Mouse (Mus musculus) embryonic facial prominence, embryonic 15.5 days (tissue): Measurements from ENCODE around the gene Gm1043. TPM values are rescaled to one million over a fixed set of nuclear protein-coding genes. Genes with fewer than 3 reads are reported as not detected.

Source experiments
- ATAC-seq: fragments of 200-750 bp; cut with Nextera tagmentation; 2 replicates; pipeline ENCODE4 v1.8.0; 2017; ENCODE audit warnings: low read depth, moderate TSS enrichment; ENCODE audit not compliant: insufficient number of reproducible peaks, low FRiP score, low TSS enrichment
- H3K27ac ChIP-seq: fragments of 300-500 bp; sonication (generic); replicated peaks from 2 replicates; pipeline ENCODE4 v1.5.1; 2015; ENCODE audit warnings: mild to moderate bottlenecking, inconsistent platforms
- H3K27me3 ChIP-seq: fragments of 300-500 bp; sonication (generic); 2 replicates; pipeline ENCODE4 v1.6.1; 2015; ENCODE audit warnings: inconsistent platforms
- H3K36me3 ChIP-seq: fragments of 300-500 bp; sonication (generic); 2 replicates; pipeline ENCODE4 v1.6.1; 2015; ENCODE audit warnings: mild to moderate bottlenecking, inconsistent platforms
- H3K4me1 ChIP-seq: fragments of 300-500 bp; sonication (generic); 2 replicates; pipeline ENCODE4 v1.6.1; 2015; ENCODE audit warnings: inconsistent platforms
- H3K4me2 ChIP-seq: fragments of 300-500 bp; sonication (generic); replicated peaks from 2 replicates; pipeline ENCODE4 v1.6.1; 2015; ENCODE audit warnings: mild to moderate bottlenecking, inconsistent platforms
- H3K4me3 ChIP-seq: fragments of 300-500 bp; sonication (generic); replicated peaks from 2 replicates; pipeline ENCODE4 v1.5.1; 2015; ENCODE audit warnings: mild to moderate bottlenecking, inconsistent platforms
- H3K9ac ChIP-seq: fragments of 300-500 bp; sonication (generic); 2 replicates; pipeline ENCODE4 v1.6.1; 2015; ENCODE audit warnings: inconsistent platforms
- H3K9me3 ChIP-seq: fragments of 300-500 bp; sonication (generic); replicated peaks from 2 replicates; pipeline ENCODE4 v1.6.1; 2016; ENCODE audit warnings: inconsistent platforms
- WGBS: fragments of 180-500 bp; shearing (Covaris S2); methylation state at CpG from one replicate; pipeline ENCODE4 v1.1.7; 2015; 5-methylcytosine and 5-hydroxymethylcytosine counted together
- polyA plus RNA-seq: library from polyadenylated mRNA; unstranded; fragments of >200 nt; fragmentation: Nextera tagmentation; extraction: Ambion mirVana; gene quantifications from 2 replicates; pipeline ENCODE4 v1.2.1, GENCODE M21; 2015

Gene Gm1043
- polyA plus RNA-seq, 1 experiment from 2014 or later, result 0.03 TPM

DNA sequence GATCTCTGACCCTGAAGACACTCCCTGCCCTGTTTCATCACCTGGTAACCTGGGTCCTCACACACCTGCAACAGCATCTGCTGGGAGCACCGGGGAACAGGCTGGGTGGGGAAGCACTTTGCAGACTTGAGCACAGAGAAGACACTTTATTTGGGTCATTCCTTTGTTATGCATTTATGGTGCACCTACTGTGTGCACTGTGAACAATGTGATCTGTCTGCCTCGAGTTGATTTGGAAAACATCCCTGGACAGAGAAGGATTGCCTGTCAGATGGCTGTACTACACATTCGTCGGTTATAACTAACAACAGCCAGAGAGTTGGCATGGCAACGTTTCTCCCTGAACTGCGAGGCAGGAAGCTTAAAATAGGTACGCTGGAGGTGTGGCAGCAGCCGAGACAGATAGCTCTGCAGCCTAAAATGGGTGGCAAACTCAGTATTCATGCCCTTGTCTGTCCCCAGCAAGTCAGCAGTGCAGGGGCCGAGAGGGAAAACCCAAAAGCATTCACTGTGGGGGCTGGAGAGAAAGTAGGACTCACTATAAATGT lies 147.9 kb downstream of the Gm1043 start:
- WGBS, result 47% methylated on average over 9 of the region's 9 CpGs
- Histone ChIP-seq H3K27me3 (peaks cover 13% of the 10 kb centered on the region), H3K4me1 (no peaks in the 10 kb centered on the region), H3K36me3 (no peaks in the 10 kb centered on the region), H3K27ac (no peak overlapping the region), H3K9me3 (no peaks in the 10 kb centered on the region), H3K4me3 (no peak overlapping the region), H3K9ac (no peak overlapping the region), H3K4me2 (no peak overlapping the region)
- no peak for ATAC-seq

DNA sequence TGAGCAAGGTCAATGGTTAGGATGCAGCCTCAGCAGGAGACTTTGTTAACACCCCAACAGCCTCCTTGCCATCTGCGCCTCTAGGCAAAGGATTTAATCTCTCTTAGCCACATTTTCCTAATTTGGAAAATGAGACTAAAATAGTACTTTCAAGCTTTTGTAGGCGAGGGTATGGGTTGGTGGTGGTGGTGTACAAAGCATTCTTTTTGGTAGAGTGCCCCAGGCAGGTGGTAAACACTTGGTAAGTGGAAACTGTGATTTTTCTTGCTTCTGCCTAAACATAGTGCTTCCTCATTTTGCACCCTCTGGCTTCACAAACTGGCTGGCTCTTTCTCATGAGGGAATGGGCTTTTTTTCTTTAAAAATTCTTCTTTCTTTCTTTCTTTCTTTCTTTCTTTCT lies 153.5 kb downstream of the Gm1043 start:
- 28% methylated on average over 2 of the region's 2 CpGs for WGBS
- Histone ChIP-seq H3K27ac (no peak overlapping the region), H3K27me3 (peaks cover 54% of the 10 kb centered on the region), H3K4me2 (no peak overlapping the region), H3K4me3 (no peak overlapping the region), H3K4me1 (peaks cover 14% of the 10 kb centered on the region), H3K36me3 (no peaks in the 10 kb centered on the region), H3K9me3 (no peaks in the 10 kb centered on the region), H3K9ac (no peak overlapping the region)
- ATAC-seq, result no peak

DNA sequence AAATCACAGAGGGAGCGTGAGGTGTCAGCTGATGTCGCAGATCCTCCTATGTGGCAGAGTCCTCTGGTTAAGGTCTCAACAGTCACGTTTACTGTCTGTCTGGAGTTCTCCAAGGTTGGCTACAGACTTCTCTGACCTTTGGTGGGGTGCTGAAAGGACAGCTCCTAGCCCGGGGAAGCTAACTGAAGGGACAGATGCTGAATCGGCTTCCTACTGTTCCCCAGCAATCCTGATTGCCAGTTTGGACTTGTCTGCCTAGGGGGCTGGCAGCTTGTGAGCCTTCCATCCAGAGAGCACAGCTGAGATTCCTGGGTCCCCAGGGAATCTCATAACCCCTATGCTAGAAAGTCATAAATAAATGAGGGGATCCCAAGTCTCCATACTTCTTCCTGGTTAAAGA lies 155.4 kb downstream of the Gm1043 start:
- 3% methylated on average over 5 of the region's 5 CpGs for WGBS
- Histone ChIP-seq H3K27ac (no peak overlapping the region), H3K27me3 (peaks cover 66% of the 10 kb centered on the region), H3K4me3 (no peak overlapping the region), H3K9me3 (no peaks in the 10 kb centered on the region), H3K4me2 (no peak overlapping the region), H3K9ac (no peak overlapping the region), H3K4me1 (peaks cover 19% of the 10 kb centered on the region), H3K36me3 (no peaks in the 10 kb centered on the region)
- ATAC-seq, result no peak

DNA sequence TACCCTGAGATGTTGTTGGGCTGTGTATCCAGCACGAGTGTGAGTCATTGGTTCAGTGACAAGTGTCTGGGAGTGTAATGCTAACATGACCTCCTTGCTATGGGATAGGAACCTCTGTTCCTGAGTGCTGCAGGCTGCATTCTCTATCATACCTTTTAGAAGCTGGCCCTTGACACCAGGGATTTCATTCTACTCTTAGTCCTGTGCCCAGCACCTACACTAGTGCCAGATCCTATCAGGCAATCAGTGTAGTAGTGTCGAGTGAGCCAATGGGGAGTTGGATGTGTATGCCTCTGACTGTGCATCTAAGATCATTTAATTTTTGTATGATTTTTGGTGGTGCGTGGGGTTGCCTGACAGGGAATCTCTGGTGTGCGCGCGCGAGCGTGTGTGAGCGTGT lies 156.1 kb downstream of the Gm1043 start:
- Histone ChIP-seq H3K27ac (no peak overlapping the region), H3K4me1 (peaks cover 24% of the 10 kb centered on the region), H3K36me3 (no peaks in the 10 kb centered on the region), H3K4me2 (no peak overlapping the region), H3K9ac (no peak overlapping the region), H3K27me3 (peaks cover 73% of the 10 kb centered on the region), H3K9me3 (no peaks in the 10 kb centered on the region), H3K4me3 (no peak overlapping the region; the same call in 1 of the 2 replicates)
- WGBS, result 11% methylated on average over 9 of the region's 9 CpGs
- no peak for ATAC-seq

DNA sequence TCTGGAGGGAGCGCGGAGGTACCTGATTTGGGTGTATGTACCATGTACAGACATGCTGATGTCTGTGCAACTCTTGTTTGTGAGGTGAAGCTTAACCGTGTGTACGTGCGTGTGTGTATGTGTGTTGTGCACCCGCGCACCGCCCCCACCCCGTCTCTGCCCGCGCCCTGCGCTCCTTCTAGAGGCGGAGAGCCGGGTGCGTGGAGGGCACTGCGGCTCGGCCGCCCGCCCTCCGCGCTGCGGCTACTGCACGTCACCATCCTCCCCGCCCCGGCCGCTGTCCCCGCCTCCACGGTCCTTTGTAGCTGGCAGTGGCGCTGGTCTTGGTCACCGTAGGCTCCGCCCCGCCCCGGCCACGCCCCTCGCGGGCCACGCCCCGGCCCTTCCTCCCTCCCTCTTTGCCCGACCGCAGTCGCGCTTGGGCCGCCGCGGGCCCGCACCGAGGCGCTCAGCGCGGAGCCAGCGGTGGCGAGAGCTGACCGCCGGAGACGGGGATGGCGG lies 156.5 kb downstream of the Gm1043 start, which contains the start of gene Crmp1:
Gene Crmp1, plus strand, starts transcription at position 290 of the 501 bp plus-strand sequence.
- peaks cover 77% of the 10 kb centered on the region for H3K27me3 ChIP-seq
- ATAC-seq, result peak; percentile 72
- 1% methylated on average over 42 of the region's 56 CpGs for WGBS
- H3K4me1 ChIP-seq, result peaks cover 28% of the 10 kb centered on the region
- H3K27ac ChIP-seq, result no peak within 1 kb of the TSS
- peak within 1 kb of the TSS; percentile 41 for H3K4me3 ChIP-seq
- H3K9me3 ChIP-seq, result no peaks in the 10 kb centered on the region
- H3K36me3 ChIP-seq, result no peaks in the 10 kb centered on the region
- H3K4me2 ChIP-seq, result peak within 1 kb of the TSS; percentile 70
- no peak within 1 kb of the TSS for H3K9ac ChIP-seq

DNA sequence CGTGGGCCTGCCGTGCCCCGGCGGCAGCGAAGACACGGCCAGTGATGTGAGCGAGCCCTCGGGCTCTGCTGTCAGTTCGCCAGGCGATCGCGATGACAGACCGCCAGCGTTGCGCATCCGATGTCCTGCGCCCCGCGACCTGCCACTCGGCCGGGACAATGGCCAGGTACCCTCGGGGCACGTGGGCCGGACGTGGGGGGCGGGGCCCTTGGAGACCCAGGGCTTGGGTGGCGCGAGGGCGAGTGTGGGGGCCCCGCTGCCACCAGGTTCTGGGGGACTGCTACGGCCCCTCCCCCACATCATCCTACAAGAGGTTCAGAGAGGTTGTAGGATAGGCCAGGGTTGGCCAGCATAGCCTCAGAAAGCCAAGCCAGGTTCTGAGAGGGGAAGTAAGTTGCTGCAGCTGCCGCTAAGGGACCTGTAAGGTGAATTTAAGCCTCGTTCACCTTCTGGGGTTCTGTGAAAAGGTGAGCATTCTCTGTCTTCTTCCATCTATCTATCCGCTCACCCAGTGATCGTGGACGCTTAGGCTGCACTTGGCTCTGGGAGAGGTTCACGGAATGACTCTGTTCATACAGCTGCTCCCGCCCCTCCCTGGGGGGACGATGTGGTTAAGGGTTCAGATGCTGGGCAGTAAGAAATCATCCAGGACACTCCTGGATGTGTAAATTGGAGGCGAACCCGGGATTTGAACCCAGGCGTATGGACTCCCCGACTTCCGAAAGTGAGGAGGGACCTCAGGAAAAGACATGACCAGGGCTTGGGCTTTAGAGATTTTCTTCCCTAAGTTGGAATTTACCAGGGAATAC lies 157.4 kb downstream of the Gm1043 start:
- H3K27ac ChIP-seq, result no peak overlapping the region
- H3K4me3 ChIP-seq, result peak overlapping the region; percentile 41
- peak overlapping the region; percentile 70 for H3K4me2 ChIP-seq
- H3K36me3 ChIP-seq, result no peaks in the 10 kb centered on the region
- no peak overlapping the region for H3K9ac ChIP-seq
- WGBS, result 11% methylated on average over 44 of the region's 44 CpGs
- H3K27me3 ChIP-seq, result peaks cover 77% of the 10 kb centered on the region
- peaks cover 28% of the 10 kb centered on the region for H3K4me1 ChIP-seq
- ATAC-seq, result no peak
- no peaks in the 10 kb centered on the region for H3K9me3 ChIP-seq

DNA sequence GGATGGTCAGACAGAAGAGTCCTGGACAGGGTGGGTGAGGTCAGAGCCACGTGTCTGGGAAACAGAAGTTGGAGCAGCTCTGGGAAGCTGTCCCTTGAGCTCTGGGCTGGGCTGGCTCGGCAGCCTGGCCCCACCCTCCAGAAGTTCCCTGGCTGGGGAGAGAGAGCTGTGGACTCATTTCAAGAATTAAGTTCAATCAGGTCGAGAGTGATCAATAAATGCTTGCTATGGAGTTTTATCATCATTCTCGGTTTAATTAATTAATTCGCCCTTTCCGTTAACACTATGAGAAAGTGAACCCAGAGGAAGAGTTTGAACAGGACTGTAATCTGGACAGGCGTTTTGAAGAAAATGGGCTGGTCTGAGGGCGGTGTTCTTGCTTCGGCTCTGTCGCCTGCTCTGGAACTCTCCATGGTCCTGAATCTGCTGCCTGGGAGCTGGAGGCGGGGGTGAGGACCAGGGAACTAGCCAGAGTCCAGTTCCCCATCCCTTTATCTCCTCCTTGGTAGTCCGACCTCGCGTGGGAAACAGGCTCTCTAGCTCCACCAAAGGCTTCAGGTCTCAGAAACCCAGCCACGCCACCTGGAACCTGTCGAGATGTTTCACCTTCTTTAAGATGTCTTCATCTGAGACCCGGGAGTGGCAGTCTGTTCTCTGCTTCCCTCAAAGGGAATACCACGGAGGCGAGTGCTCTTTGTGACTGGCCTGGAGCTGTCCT lies 158.2 kb downstream of the Gm1043 start:
- no peak for ATAC-seq
- Histone ChIP-seq H3K36me3 (no peaks in the 10 kb centered on the region), H3K27ac (no peak overlapping the region), H3K4me1 (peaks cover 28% of the 10 kb centered on the region), H3K9ac (no peak overlapping the region), H3K4me3 (no peak overlapping the region), H3K9me3 (no peaks in the 10 kb centered on the region), H3K27me3 (peaks cover 76% of the 10 kb centered on the region), H3K4me2 (no peak overlapping the region)
- WGBS, result 2% methylated on average over 19 of the region's 19 CpGs

DNA sequence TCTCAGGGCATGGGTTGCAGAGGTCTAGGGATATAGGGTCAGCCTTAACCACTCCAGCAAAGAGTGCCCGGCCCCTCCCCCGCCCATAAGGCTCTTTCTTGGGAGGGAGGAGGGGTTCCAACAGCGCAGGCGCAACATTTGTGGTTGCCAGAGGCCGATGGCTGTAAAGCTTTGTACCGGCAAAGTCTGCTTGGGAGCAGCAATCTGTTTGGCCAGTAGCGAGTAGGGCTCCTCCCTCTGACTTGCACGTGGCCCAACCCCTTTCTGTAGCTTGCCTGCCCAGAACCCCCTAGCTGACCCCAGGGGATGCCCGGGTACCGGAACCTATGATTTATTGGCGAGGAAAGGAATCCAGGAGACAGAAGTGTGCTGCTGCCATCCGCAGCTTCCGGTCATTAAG lies 159.0 kb downstream of the Gm1043 start:
- 2% methylated on average over 13 of the region's 13 CpGs for WGBS
- H3K4me2 ChIP-seq, result no peak overlapping the region
- ATAC-seq, result no peak

DNA sequence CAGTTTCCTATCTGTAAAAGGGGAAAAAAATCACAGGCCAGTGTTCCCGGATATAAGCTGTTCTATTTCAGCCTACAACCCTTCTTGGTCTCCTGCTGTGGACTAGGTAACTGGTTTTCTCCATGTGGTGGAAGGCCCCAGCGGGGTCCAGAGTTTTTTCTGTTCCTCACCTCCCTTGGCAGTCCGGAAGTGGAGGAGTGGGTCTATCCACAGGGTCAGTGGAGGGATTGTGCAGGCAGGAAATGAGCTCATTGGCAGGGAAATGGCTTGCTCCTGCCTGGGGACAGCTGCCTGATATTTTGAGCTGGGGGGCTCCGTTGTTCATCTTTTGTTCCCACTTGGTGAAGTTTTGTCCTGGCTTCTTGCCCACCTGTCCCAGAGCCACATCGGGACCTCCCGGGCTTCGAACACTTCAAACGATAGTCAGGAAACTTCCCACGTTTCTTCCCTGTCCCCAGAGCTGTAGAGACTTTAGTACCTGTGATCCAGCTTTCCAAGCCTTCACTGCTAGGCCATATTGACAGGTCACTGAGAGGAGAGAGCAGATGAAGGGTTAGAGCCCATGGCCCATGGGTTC lies 159.6 kb downstream of the Gm1043 start:
- Histone ChIP-seq H3K27ac (no peak overlapping the region), H3K4me1 (peaks cover 28% of the 10 kb centered on the region), H3K9me3 (no peaks in the 10 kb centered on the region), H3K27me3 (peaks cover 74% of the 10 kb centered on the region), H3K4me3 (no peak overlapping the region), H3K9ac (no peak overlapping the region), H3K4me2 (peak overlapping the region; percentile 79; the same call in 1 of the 2 replicates), H3K36me3 (no peaks in the 10 kb centered on the region)
- 31% methylated on average over 9 of the region's 9 CpGs for WGBS
- ATAC-seq, result no peak

More for the DNA sequence above, 159.0 kb downstream of the Gm1043 start:
- Histone ChIP-seq H3K36me3 (no peaks in the 10 kb centered on the region), H3K9me3 (no peaks in the 10 kb centered on the region), H3K27me3 (peaks cover 76% of the 10 kb centered on the region), H3K27ac (no peak overlapping the region), H3K4me1 (peaks cover 28% of the 10 kb centered on the region), H3K4me3 (no peak overlapping the region), H3K9ac (no peak overlapping the region)

DNA sequence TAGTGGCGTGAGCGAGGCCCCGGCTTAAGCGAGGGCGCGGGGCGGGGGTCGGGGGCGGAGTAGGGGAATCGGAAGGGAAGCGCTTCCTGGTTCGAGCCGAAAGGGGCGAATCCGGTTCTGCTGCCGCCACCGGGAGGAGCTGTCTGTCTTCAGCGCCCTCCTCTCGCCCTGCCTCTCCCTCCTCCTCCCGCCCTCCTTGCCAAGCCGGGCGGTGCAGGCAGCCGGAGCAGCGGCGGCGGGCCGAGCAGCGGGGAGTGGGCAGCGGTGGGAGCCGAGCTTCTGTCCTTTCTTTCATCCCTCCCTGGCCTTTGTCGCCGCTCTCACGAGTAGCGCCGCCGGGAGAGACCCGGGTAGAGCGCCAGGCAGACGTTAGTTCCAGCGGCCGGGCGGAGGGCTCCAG lies 160.5 kb downstream of the Gm1043 start:
- ATAC-seq, result peak; percentile 64; the same call in 1 of the 2 replicates
- peak overlapping the region; percentile 53 for H3K4me3 ChIP-seq

More for the DNA sequence above, 160.5 kb downstream of the Gm1043 start:
- WGBS, result under 1% methylated on average over 42 of the region's 42 CpGs
- H3K36me3 ChIP-seq, result no peaks in the 10 kb centered on the region
- H3K9me3 ChIP-seq, result no peaks in the 10 kb centered on the region
- H3K27ac ChIP-seq, result no peak overlapping the region
- peaks cover 28% of the 10 kb centered on the region for H3K4me1 ChIP-seq
- H3K27me3 ChIP-seq, result peaks cover 65% of the 10 kb centered on the region
- no peak overlapping the region for H3K9ac ChIP-seq
- H3K4me2 ChIP-seq, result peak overlapping the region; percentile 79
